Mouse (Mus musculus) A20 (cell line): ENCODE data around the gene S100pbp.

Experiments
- DNase-seq: peaks from one replicate; pipeline ENCODE4 v3.0.0-alpha.2; 2011; ENCODE audit warnings: low read depth, low spot score

Gene S100pbp

DNA sequence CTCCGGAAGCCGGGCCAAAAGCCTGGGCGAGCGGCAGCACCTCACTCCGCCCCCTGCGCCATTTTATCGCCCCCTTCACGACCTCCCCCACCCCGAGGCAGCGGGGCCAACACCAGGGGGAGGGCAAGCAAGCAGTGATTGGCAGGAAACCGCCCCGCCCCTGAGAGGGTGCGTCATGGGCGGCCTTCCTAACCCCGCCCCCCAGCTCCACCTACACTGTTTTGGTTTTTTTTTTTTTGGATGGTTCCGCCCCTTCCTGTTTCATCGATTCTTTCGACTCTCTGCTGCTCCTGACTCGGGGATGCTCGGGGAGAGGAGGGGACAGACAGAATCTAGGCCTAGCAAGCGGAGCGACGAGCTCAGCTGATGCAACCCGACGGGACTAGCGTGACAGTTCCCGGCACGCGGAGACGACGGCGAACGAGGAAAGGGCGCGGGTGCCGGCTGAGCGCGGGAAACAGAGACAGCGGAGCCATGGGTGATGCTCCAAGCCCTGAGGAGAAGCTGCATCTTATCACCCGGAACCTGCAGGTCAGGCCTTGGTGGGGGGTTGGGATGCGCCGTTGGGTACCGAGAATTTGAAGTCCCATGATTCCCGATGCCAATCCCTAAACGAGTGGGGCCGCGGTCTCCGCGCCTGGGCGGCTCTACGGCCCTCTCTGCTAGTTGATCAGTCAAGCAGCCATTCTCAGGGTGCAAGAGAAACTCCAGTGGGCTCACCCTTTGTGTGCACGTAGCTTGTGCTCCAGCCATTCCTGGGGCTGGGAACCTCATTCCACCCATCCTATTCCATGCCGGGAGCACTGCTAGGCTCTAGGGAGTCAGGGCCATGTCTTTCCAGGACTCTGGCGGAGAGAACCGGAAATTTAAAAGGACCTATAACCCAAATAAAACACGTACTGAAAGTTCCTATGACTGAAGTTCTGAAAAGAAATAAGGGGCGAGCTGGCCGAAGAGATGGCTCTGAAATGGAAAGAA is at the start of gene S100pbp, which contains the start of gene Yars:
Gene S100pbp, minus strand, starts transcription at position 186 of the 978 bp plus-strand sequence.
Gene Yars, plus strand, starts transcription at position 219 of the 978 bp plus-strand sequence.
- DNase-seq = peak; percentile 99

DNA sequence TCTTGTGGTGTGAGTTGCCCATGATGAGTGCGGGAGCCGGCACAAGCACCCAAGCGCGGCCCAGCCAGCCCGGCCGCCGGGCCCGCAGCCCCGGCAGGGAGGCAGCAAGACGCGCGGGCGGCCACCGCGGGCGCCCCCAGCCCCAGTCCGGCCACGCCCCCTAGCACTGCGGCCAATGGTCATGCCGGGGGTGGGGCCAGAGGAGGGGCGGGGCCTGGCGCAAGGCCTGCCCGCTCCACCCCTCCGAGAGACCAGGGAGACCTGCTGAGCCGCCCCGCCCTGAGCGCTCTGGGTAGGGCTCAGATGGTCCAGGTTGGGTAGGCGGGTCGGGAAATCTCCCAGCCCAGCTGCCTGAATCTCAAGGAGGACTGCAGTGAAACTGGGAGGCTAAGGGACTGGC is 49.5 kb upstream of the S100pbp start:
- peak; percentile 84 for DNase-seq

DNA sequence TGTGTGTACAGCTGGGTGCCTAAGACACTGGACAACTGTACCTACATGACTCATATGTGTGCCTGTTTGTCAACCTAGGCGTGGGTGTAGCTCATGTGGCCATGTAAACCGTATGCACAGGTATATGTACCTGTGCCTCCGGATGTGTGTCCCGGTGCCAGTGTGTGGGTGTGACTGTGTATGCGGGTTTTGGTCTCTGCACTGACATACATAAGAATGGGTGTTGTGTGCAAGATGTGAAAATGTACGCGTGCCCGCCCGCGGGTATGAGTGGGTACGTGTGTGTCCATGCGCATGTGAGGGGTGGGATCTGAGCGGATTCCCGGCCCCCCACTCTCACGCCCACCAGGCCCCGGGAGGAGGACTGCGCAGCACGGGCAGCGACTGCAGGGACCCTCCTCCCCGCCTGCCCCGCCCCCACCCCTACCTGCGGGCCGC is 49.1 kb upstream of the S100pbp start:
- DNase-seq = peak; percentile 29

DNA sequence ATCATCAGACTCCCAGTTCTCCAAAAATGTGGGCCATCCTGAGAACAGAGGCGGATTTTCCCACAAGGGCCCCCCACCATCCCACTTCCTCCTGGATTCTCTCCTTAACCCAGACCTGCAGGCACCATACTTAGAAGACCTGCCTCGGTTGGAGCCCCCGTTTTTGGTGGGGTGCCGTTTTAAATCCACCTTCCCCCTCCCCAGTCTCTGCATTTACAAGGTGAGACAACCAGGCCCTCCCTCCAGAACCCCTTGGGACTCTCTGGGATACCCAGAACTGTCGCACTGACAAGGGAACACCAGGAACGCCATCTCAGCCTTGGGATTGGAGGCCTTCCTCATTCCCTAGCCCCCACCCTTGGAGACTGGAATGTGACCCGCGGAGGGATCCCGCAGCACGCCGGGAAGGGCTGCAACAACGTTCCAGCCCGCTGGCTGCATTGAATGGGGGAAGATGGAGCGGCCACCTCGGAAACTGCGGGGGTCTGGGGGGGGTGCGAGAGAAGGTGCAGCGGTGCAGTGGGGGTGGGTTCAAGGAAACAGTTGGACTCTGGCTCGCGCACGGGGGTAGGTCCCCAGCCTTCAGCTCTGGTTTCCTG is 48.4 kb upstream of the S100pbp start:
- no peak for DNase-seq

DNA sequence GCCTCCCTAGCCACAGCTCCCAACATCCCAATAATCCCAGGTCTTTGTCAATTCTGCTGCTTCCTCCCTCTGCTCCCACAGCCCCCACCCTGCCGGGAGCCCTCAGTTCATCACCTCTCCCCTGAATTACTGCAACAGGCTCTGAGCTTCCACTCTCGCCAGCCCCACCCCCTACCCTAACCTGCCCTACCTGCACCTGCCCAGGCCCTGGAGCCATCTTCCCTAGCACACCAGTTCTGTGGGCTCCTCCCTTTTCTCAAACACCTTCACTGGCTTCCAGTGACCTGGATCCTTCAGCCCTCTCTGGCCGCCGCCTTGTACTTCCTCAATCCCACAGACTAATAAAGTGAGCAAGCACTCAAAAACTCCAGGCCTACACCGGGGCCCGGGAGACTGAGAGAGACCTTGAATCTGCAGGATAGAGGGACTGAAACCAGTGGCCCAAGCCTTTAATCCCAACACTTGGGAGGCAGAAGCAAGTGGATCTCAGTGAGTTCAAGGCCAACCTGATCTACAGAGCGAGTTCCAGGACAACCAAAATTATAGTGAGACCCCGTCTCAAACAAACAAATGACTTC is 46.8 kb upstream of the S100pbp start:
- no peak for DNase-seq

DNA sequence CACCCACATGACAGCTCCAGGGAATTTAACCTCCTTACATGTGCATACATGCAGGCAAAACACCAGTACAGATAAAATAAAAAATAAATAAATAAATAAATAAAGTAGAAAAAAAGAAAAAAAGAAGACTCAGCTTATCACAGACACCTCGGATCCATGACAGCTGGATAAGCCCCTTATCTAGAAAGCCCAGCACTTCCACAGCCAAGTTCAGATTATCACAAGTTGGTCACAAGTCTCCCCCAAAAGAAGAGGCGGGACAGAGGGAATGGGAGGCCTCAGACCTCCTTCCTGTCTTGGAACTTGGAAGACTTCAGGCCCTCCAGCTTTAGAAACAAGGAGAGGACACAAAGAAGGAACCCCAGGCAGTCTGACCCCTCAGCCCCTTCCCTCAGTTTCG is 45.6 kb upstream of the S100pbp start:
- no peak for DNase-seq

- no peak for DNase-seq
Observed at GRCm38 (mm10) chr4:129234488-129234887, 45.0 kb upstream of the S100pbp start.

DNA sequence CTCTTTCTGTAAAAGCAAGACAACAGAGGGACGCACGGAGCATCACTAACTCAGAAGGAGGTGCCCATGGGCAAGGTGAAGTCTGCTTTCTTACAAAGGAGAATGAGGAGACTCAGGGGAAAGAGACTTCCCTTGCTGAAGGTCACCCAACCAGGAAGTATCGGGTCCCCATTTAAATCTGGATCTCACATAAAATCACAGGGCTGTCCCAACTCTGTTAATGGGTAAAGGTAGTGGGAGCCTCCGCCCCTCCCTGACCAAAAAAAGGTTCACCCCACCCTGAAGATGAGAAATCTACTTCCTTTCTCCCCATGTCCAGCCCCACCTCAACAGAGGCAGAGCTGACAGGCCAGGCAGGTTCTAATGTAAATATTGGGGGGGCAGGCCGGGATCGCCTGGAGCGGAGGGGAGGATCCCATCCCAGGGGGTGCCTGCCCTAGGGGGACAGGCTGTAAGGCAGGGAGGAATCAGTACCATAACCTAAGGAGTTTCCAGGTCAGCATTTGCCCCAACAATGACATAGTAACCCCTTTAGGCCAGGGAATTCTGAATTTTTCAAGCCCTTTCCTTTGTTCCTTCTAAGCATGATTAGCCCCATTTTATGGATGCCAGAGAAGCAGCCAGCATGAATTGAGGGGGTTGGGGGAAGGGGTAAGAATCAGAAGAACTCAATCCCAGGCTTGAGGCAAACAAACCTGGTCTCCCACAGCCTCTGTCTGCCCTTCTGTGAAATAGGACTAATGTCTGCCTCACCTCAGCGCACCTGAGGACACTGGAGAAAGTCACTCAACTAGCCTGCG is 43.2 kb upstream of the S100pbp start:
- DNase-seq = no peak

GRCm38 (mm10) chr4:129231594-129232450 is 42.3 kb upstream of the S100pbp start:
- DNase-seq = no peak

GRCm38 (mm10) chr4:129230926-129231325 is 41.4 kb upstream of the S100pbp start:
- no peak for DNase-seq

DNA sequence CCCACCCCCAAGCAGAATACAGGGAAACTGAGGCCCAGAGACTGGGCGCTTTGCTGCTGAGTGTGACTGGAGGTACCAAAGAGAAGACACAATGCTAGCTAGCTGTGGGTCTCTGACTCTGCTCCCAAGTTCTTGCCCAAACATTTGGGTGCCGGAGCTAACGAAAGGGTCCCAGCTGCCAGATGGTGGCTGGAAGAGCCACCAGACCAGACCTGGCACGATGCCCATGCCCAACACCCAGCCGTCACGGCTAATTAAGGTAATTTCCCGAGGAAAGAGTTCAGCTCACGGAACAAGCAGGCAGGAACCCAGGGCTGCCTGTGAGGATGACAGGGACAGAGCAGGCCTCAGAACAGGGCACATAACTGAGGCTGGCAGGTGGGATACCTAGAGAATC is 38.5 kb upstream of the S100pbp start:
- DNase-seq = no peak

DNA sequence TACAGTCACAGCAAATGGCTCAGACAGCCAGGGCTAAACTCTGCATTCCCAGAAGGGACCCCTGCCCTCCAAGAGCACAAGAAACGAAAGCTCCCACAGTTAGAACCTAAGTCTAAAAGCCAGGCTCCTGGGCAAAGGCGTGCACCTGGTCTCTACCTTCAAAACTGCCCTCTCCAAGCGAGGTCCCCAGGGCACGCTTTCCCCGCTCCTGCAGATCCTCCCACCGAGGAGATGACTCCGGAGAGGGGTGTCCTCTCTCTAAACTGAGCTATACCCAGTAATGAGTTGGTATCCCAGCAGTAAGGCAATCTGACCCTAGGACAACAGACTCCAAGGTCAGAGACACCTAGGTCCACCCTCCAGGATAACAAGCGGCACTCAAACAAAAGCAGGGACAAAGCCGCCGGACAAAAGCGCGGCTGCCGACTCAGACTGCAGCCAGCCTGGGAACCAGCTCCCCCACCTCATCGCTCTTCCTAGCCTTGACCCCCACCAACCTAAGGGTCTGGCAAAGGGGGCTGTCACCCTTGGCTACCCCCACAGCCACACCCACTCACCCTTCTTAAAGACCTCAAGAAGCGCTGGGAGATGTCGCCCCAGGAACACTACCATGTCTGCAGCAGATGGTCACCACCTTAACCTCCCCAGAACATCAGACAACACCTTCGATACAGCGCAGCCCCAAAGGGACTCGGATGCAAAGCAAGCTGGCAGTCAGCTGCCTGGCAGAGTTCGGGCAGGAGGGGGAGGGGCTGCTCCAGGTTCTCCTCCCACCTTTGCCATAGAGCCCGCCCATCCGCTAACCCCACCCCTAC is 37.9 kb upstream of the S100pbp start:
- no peak for DNase-seq

DNA sequence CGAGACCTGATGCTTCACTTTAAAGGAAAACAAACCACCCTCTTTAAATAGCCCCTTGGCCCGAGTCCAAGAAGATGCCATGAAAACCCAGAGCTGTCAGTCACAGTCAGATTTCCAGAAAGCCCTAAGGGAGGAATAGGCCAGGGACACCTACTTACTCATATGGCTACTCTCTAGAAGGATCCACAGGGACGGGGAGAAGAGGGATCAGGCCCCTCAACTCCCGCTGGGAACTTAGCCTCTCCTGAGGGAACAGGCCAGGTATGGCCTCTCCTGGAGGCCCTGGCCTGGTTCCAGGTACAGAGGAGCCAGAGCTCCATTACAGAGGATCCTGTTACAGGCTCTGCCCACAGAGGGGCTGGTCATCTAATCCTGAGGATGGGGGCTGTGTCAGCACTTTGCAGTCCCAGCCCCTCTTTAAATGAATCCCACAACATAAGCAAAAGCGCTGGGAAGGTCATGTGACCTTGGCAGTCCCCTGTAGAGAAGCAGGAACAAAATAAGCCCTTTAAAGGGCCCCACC is 37.0 kb upstream of the S100pbp start:
- no peak for DNase-seq

GRCm38 (mm10) chr4:129225315-129225714 is 35.8 kb upstream of the S100pbp start:
- DNase-seq = no peak

DNA sequence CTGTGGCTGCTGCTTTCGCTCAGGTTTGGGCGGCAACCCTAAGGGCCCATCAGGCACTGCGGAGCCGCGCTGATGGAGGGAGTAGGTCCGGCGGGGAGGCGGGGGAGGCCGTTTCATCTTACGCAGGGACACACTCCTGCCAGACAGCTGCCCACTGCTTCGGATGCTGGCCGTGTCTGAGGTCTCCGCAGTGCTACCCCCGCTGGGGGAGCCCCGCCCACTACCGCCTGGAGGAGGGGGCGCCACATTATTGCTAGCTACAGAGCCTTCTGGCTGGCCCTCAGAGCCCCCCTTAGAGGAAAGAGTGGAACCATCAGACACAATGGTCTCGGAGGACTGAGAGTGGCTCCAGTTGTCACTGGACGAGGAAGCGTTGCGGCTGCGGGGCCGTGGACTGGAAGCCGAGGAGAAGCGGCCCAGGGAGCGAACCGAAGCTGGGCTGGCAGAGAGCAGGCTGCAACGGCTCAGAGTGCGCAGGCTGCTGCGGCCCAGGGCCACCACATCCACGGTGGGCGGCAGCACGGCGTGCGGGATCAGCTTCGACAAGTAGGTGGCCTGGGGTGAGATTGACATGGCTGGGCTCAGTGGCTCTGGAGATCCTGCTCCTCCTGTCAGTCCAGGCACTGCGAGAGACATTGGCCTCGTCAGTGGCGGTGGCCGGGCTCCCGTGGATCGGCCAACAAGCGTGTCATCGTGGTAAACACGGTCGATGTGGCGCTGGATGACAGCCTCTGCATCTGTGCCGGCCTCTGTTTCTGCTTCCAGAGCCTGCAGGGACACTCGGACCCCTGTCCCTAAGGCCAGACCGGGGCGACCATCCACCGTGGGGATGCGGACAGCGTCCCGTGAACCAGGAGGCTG is 34.1 kb upstream of the S100pbp start:
- no peak for DNase-seq

DNA sequence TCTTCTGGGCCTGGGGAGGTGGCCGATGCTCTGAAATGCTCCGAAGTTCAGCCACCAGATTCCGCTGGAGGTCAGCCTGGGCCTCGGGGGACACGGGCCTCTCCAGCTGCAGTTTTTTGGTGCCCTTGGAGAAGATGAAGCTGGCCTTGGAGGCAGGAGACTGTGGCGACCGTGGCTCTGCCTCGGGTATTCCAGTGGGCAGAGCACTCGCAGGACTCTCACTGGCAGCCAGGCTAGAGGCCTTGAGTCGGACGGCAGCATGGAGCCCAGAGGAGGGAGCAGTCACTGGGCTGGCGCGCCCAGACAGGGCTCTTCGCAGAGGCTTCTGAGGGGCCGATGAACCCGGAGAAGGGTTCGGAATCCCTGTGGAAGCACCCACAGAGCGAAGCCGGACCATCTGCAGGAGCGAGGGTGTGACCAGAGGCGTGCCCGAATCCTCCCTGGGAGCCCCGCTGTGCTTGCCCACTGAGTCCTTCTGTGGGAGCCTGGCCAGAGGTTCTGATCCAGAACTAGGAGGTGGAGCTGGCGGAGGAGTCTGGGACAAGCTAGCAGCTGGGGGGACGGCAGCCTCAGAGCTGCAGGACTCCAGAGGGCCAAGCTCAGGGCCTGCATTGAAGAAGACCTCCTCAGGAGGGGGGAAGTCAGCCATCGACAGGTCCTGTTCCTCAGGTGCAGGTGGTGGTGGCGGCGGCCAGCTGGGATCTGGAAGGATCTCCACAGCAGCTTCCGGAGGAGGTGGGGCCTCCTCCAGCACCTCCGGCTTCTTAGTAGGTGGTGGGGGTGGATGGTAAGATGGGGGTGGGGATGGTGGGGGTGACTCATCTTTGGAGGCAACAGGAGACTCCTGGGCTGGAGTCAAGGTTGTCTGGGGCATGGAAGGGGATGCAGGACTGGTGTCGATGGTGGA is 32.7 kb upstream of the S100pbp start:
- no peak for DNase-seq
